Mouse (Mus musculus) hindbrain, embryonic 12.5 days (tissue): ENCODE results near the gene Aicda. TPM values are rescaled to one million over a fixed set of nuclear protein-coding genes. Genes with fewer than 3 reads are reported as not detected.

Experiments
- ATAC-seq: fragments of 200-750 bp; cut with Nextera tagmentation; 2 replicates; pipeline ENCODE4 v1.8.0; 2017; ENCODE audit warnings: moderate TSS enrichment; ENCODE audit not compliant: low FRiP score
- H3K27ac ChIP-seq: fragments of 300-500 bp; sonication (generic); 2 replicates; pipeline ENCODE4 v1.5.1; 2016; ENCODE audit warnings: mild to moderate bottlenecking
- H3K27me3 ChIP-seq: fragments of 300-500 bp; sonication (generic); 2 replicates; pipeline ENCODE4 v1.6.1; 2016; ENCODE audit warnings: mild to moderate bottlenecking
- H3K36me3 ChIP-seq: fragments of 300-500 bp; sonication (generic); 2 replicates; pipeline ENCODE4 v1.6.1; 2016; ENCODE audit warnings: mild to moderate bottlenecking
- H3K4me1 ChIP-seq: fragments of 300-500 bp; sonication (generic); 2 replicates; pipeline ENCODE4 v1.6.1; 2016
- H3K4me2 ChIP-seq: fragments of 300-500 bp; sonication (generic); replicated peaks from 2 replicates; pipeline ENCODE4 v1.6.1; 2016; ENCODE audit warnings: mild to moderate bottlenecking
- H3K4me3 ChIP-seq: fragments of 300-500 bp; sonication (generic); 2 replicates; pipeline ENCODE4 v1.5.1; 2016; ENCODE audit warnings: mild to moderate bottlenecking
- H3K9ac ChIP-seq: fragments of 300-500 bp; sonication (generic); 2 replicates; pipeline ENCODE4 v1.6.1; 2016; ENCODE audit warnings: mild to moderate bottlenecking, moderate library complexity
- H3K9me3 ChIP-seq: fragments of 300-500 bp; sonication (generic); replicated peaks from 2 replicates; pipeline ENCODE4 v1.6.1; 2016; ENCODE audit warnings: mild to moderate bottlenecking
- WGBS: fragments of 180-500 bp; shearing (Covaris S2); methylation state at CpG from one replicate; pipeline ENCODE4 v1.1.7; 2016; 5-methylcytosine and 5-hydroxymethylcytosine counted together
- polyA plus RNA-seq: library from polyadenylated mRNA; unstranded; fragments of >200 nt; fragmentation: Nextera tagmentation; extraction: Ambion mirVana; gene quantifications from 2 replicates; pipeline ENCODE4 v1.2.1, GENCODE M21; 2016

Aicda gene
- polyA plus RNA-seq, 1 experiment from 2014 or later: 0.15 TPM

DNA sequence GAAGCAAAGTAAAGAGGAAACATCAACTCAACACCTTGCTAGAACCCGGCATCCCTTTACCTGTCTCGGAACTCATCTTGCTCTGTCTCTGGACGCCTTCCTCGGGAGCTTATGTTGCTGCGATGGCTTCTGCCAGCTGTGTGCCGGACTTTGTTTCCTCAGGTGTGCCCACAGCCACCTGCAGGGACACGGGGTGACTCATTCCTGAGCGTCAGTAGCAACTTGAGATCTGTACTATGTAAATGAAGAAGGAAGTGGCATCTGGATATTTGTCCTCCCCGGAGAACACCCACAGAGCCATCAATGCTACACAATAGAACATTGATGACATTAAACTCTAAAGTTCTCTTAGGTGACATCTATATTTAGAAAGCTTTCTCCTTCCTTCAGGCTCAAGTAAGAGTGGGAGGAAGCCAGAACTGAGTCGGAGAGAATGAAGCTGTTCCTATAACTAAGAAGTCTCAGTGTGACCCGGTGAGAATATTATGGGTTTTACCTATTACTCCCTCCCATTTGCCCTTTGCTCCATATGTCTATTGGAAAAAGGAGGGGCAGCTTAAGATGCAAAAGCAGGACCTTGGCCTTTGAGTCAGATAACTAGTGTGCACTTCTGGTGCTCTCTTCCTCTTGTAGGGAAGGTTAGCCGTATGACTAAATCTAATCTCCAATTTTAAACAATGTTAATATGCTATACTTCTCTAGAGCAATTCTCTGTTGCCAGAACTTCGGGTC lies 37.6 kb downstream of the Aicda start:
- Histone ChIP-seq H3K4me3 (no peak overlapping the region), H3K27ac (no peak overlapping the region), H3K4me1 (no peaks in the 10 kb centered on the region), H3K36me3 (no peaks in the 10 kb centered on the region), H3K9me3 (no peaks in the 10 kb centered on the region), H3K4me2 (no peak overlapping the region), H3K27me3 (no peaks in the 10 kb centered on the region), H3K9ac (no peak overlapping the region)
- 86% methylated on average over 13 of the region's 13 CpGs for WGBS
- no peak for ATAC-seq

GRCm38 (mm10) chr6:122592905-122593304 lies 39.3 kb downstream of the Aicda start:
- Histone ChIP-seq H3K27me3 (no peaks in the 10 kb centered on the region), H3K9me3 (no peaks in the 10 kb centered on the region), H3K27ac (no peak overlapping the region), H3K9ac (no peak overlapping the region), H3K4me3 (no peak overlapping the region), H3K4me2 (no peak overlapping the region), H3K4me1 (no peaks in the 10 kb centered on the region), H3K36me3 (no peaks in the 10 kb centered on the region)
- 94% methylated on average over 2 of the region's 2 CpGs for WGBS
- ATAC-seq: no peak

DNA sequence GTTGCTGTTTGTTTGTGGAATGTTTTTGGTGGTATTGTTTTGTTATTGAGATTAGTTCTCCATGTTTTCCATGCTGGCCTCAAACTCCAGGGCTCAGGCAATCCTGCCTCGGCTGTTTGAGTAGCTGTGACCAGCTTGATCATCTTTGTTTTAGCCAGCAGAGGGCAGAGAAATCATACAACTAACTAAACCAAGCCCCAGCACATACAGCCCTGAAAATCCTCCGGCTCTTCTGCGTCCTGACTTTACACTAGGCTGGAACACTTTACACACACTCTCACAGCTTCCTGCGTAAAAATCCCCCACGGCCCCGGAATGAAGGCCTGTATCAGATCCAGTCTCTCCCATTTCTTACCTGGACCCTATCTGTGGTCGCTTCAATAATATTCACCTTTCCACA lies 42.0 kb downstream of the Aicda start:
- WGBS: 35% methylated on average over 7 of the region's 7 CpGs
- no peak overlapping the region for H3K4me3 ChIP-seq

DNA sequence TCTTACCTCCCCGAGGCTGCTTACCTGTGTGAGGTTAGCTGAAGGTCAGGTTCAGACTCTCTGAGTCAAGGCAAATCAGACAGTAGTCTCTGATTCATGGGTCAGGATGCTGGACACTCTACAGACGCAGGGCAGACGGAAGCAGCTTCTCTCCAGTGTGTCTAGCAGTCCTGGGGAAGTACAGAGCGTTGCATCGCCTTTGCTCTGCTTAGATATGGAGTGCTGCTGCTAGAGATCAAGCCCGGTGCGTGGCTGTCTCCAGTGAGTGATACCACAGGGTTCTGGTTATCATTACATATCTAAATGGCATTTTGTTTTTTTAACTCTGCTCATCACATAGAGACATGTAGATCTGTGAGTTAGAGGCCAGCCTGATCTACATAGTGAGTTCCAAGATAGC lies 43.0 kb downstream of the Aicda start:
- Histone ChIP-seq H3K27me3 (no peaks in the 10 kb centered on the region), H3K4me3 (no peak overlapping the region), H3K4me2 (no peak overlapping the region), H3K9me3 (no peaks in the 10 kb centered on the region), H3K36me3 (no peaks in the 10 kb centered on the region), H3K4me1 (no peaks in the 10 kb centered on the region), H3K9ac (no peak overlapping the region), H3K27ac (no peak overlapping the region)
- WGBS: 90% methylated on average over 7 of the region's 7 CpGs
- ATAC-seq: no peak

More for the DNA sequence above, 42.0 kb downstream of the Aicda start:
- no peaks in the 10 kb centered on the region for H3K9me3 ChIP-seq
- no peak overlapping the region for H3K27ac ChIP-seq
- no peaks in the 10 kb centered on the region for H3K27me3 ChIP-seq
- H3K9ac ChIP-seq: no peak overlapping the region
- H3K36me3 ChIP-seq: no peaks in the 10 kb centered on the region
- ATAC-seq: no peak
- no peaks in the 10 kb centered on the region for H3K4me1 ChIP-seq
- no peak overlapping the region for H3K4me2 ChIP-seq

- Histone ChIP-seq H3K4me2 (no peak overlapping the region), H3K27ac (no peak overlapping the region), H3K9ac (no peak overlapping the region), H3K4me1 (no peaks in the 10 kb centered on the region), H3K4me3 (no peak overlapping the region), H3K36me3 (no peaks in the 10 kb centered on the region), H3K9me3 (no peaks in the 10 kb centered on the region), H3K27me3 (no peaks in the 10 kb centered on the region)
- ATAC-seq: no peak
- WGBS: 94% methylated on average over 4 of the region's 4 CpGs
These were observed 44.4 kb downstream of the Aicda start for GRCm38 (mm10) chr6:122598014-122598413.

DNA sequence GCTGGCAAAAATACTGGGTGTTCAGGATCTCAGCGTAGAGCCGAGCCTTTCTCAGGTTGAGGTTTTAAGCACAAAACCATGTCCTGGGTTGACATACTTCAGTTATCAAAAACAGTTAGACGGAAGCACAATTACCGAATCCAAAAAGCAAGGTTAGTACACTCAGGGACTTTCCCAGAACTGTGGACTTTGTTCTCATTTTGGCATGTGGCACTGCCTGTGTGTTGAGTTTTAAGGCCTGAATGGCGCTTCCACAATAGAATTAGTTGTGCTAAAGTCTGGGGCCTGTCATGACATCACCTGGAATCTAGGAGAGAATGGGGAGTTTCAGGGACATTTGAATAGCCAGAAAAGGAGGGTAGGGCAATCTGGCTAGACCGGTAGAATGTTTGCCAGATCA lies 44.8 kb downstream of the Aicda start:
- 87% methylated on average over 6 of the region's 6 CpGs for WGBS
- Histone ChIP-seq H3K9me3 (no peaks in the 10 kb centered on the region), H3K27ac (no peak overlapping the region)

DNA sequence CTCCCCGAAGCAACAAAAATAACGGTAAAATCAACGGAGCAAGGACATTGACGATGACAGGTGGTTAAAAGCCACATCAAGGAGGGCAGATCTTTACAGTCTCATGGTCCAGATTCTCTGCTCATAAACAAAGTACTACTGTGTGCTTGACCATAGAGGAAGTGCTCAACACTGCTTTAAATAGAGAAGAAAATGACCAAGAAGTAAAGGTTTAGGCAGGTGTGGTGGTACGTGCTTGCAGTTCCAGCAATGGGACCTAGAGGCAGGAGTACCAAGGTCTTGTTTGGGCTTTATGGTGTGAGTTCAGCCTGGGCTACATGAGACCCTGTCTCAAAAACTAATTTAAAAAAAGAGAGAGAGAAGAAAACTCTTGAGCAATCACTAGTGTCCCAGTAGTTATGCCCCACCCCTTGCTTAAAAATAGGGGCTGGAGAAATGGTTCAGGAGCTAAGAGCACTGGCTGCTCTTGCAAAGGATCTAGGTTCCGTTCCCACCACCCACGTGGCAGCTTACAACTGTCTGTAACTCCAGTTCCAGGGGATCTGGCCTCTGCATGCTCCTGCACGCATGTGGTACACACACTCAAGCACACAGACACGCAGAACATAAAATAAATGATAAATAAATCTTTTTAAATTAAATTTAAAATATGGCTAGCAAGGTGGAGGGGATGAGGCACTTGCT lies 45.6 kb downstream of the Aicda start:
- H3K4me1 ChIP-seq: no peaks in the 10 kb centered on the region
- H3K4me2 ChIP-seq: no peak overlapping the region
- no peak for ATAC-seq
- no peak overlapping the region for H3K27ac ChIP-seq
- H3K9ac ChIP-seq: no peak overlapping the region
- H3K36me3 ChIP-seq: no peaks in the 10 kb centered on the region
- WGBS: 87% methylated on average over 9 of the region's 9 CpGs
- H3K4me3 ChIP-seq: no peak overlapping the region
- no peaks in the 10 kb centered on the region for H3K9me3 ChIP-seq
- H3K27me3 ChIP-seq: no peaks in the 10 kb centered on the region

More for the DNA sequence above, 44.8 kb downstream of the Aicda start:
- Histone ChIP-seq H3K4me2 (no peak overlapping the region), H3K4me3 (no peak overlapping the region), H3K27me3 (no peaks in the 10 kb centered on the region), H3K4me1 (no peaks in the 10 kb centered on the region), H3K36me3 (no peaks in the 10 kb centered on the region), H3K9ac (no peak overlapping the region)
- no peak for ATAC-seq

DNA sequence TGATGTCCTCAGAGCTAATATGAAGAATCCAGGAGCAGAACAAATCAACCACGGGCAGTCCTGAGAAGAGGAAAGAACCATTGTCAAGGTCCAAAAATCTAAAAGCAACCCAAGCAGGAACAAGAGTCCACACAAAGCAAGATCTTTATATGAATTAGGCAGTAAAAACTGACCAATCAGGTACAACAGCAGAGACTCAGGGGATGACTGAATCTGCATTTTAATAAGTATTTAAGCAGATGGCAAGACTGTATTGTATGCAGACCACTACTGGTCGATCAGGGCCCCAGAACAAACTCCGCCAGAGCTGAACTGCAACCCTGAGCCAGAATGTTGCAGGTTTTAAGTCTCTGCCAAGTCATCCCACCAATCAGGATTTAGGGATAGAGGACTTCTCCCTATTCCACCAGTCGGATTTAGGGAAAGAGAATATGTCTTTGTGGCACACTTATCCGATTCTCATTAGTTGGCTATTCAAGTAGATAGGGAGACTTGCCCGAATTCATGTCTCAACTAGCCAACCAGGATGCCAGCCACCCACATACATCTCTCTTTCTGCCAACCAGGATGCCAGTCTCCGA lies 46.6 kb downstream of the Aicda start:
- no peak overlapping the region for H3K27ac ChIP-seq
- 77% methylated on average over 7 of the region's 7 CpGs for WGBS

GRCm38 (mm10) chr6:122601031-122601430 lies 47.4 kb downstream of the Aicda start:
- no peak overlapping the region for H3K4me3 ChIP-seq
- WGBS: 91% methylated on average over 4 of the region's 4 CpGs
- H3K27me3 ChIP-seq: no peaks in the 10 kb centered on the region
- H3K27ac ChIP-seq: no peak overlapping the region
- no peak overlapping the region for H3K4me2 ChIP-seq
- no peak for ATAC-seq
- no peak overlapping the region for H3K9ac ChIP-seq
- H3K4me1 ChIP-seq: no peaks in the 10 kb centered on the region
- no peaks in the 10 kb centered on the region for H3K36me3 ChIP-seq
- no peaks in the 10 kb centered on the region for H3K9me3 ChIP-seq

More for the DNA sequence above, 46.6 kb downstream of the Aicda start:
- no peak for ATAC-seq
- no peaks in the 10 kb centered on the region for H3K9me3 ChIP-seq
- H3K36me3 ChIP-seq: no peaks in the 10 kb centered on the region
- H3K9ac ChIP-seq: no peak overlapping the region
- no peak overlapping the region for H3K4me3 ChIP-seq
- H3K4me2 ChIP-seq: no peak overlapping the region
- no peaks in the 10 kb centered on the region for H3K27me3 ChIP-seq
- H3K4me1 ChIP-seq: no peaks in the 10 kb centered on the region

DNA sequence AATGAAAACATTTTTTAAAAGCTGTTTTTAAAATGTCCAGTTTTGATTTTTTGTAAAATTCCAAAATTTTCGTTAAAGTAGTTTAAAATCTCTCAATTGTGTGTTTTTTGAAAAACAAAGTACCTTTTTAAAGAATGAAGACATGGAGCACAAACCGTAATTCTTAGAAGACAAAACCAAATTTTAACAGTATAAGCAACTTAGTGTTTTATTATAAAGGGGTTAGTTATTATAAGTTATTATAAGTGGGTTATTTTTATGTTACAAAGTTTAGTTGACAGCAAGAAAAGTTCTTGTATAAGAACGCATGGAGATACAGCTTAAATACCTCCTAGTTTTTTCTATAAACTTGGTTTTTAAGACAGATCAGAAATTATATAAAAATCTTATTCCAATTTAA lies 48.0 kb downstream of the Aicda start:
- Histone ChIP-seq H3K4me1 (no peaks in the 10 kb centered on the region), H3K4me3 (no peak overlapping the region), H3K9ac (no peak overlapping the region), H3K4me2 (no peak overlapping the region), H3K36me3 (no peaks in the 10 kb centered on the region), H3K27ac (no peak overlapping the region), H3K9me3 (no peaks in the 10 kb centered on the region), H3K27me3 (no peaks in the 10 kb centered on the region)
- 91% methylated on average over 3 of the region's 3 CpGs for WGBS
- ATAC-seq: no peak

GRCm38 (mm10) chr6:122602242-122602991 lies 48.8 kb downstream of the Aicda start, which contains the start of gene Apobec1:
Gene Apobec1 (minus strand): TSS chr6:122602444.
- peak within 1 kb of the TSS; percentile 37 for H3K4me3 ChIP-seq
- WGBS: 8% methylated on average over 22 of the region's 22 CpGs
- H3K4me1 ChIP-seq: no peaks in the 10 kb centered on the region
- no peaks in the 10 kb centered on the region for H3K27me3 ChIP-seq
- peak within 1 kb of the TSS; percentile 46 for H3K9ac ChIP-seq
- H3K4me2 ChIP-seq: peak within 1 kb of the TSS; percentile 57
- H3K27ac ChIP-seq: no peak within 1 kb of the TSS
- peak; percentile 65 for ATAC-seq
- no peaks in the 10 kb centered on the region for H3K9me3 ChIP-seq
- H3K36me3 ChIP-seq: no peaks in the 10 kb centered on the region

DNA sequence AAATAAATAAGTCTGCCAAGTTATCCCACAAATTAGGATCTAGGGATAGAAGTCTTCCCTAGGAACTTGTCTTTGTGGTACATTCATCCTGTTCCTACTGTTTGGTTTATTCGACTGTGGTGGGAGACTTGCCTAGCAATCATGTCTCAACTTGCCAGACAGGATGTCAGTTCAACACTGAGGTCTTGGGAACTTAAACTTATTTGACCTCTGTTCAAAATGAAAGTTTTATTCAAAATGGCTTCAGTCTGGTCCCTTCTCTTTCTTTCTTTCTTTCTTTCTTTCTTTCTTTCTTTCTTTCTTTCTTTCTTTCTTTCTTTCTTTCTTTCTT lies 49.4 kb downstream of the Aicda start:
- Histone ChIP-seq H3K4me2 (peak overlapping the region; percentile 57), H3K36me3 (no peaks in the 10 kb centered on the region), H3K4me3 (no peak overlapping the region), H3K27me3 (no peaks in the 10 kb centered on the region), H3K27ac (no peak overlapping the region), H3K9ac (no peak overlapping the region), H3K4me1 (no peaks in the 10 kb centered on the region), H3K9me3 (no peaks in the 10 kb centered on the region)
- no peak for ATAC-seq
- WGBS: 54% methylated on average over 1 of the region's 1 CpGs
